Mouse (Mus musculus) CH12.LX (cell line): ENCODE results near the gene Grin2c. TPM values are rescaled to one million over a fixed set of nuclear protein-coding genes. Genes with fewer than 3 reads are reported as not detected.

Source experiments
- DNase-seq: peaks from one replicate; pipeline ENCODE4 v3.0.0-alpha.2; 2013; ENCODE audit errors: extremely low read depth
- H3K27ac ChIP-seq: 2 replicates; pipeline ENCODE4 v1.5.1; 2012; ENCODE audit warnings: low read depth, mild to moderate bottlenecking, control low read depth, moderate library complexity; ENCODE audit not compliant: insufficient read depth
- H3K27me3 ChIP-seq: replicated peaks from 2 replicates; pipeline ENCODE3; 2012; ENCODE audit warnings: inconsistent platforms
- H3K36me3 ChIP-seq, 2 experiments: replicated peaks in 1 of 2; 2 replicates each; pipeline versions ENCODE3 to v1.6.1; 2012; ENCODE audit warnings: inconsistent platforms in 1 of 2, low read length in 1 of 2, mild to moderate bottlenecking in 1 of 2, mixed read lengths in 1 of 2, moderate library complexity in 1 of 2; ENCODE audit not compliant: control insufficient read depth in 1 of 2, insufficient read depth in 1 of 2
- H3K4me1 ChIP-seq, 2 experiments: 2 replicates each; pipeline ENCODE4 v1.6.1; 2012; ENCODE audit warnings: inconsistent platforms in 1 of 2, moderate library complexity in 1 of 2; ENCODE audit not compliant: insufficient read depth in 2 of 2, control insufficient read depth in 1 of 2
- H3K4me2 ChIP-seq: 2 replicates; pipeline ENCODE4 v1.6.1; 2012; ENCODE audit warnings: low read depth, mild to moderate bottlenecking, control low read depth; ENCODE audit not compliant: poor library complexity, insufficient read depth, severe bottlenecking
- H3K4me3 ChIP-seq, 3 experiments: fragments of 150-350 bp in 1 of 3; sonication (generic) in 1 of 3; replicated peaks in 1 of 3; 2 replicates each; pipeline versions ENCODE3 to v1.5.1; 2011 to 2012; ENCODE audit warnings: low read depth in 2 of 3, low read length in 2 of 3, mild to moderate bottlenecking in 2 of 3, moderate library complexity in 2 of 3, control low read depth in 1 of 3, improper control_type of control experiment in 1 of 3, inconsistent platforms in 1 of 3, mixed read lengths in 1 of 3; ENCODE audit not compliant: poor library complexity in 1 of 3
- H3K79me2 ChIP-seq: replicated peaks from 2 replicates; pipeline ENCODE4 v1.6.1; 2012; ENCODE audit warnings: mild to moderate bottlenecking, moderate library complexity; ENCODE audit not compliant: control insufficient read depth, poor library complexity, insufficient read depth, severe bottlenecking; ENCODE audit errors: extremely low read depth
- H3K9ac ChIP-seq: 2 replicates; pipeline ENCODE4 v1.6.1; 2012; ENCODE audit warnings: low read depth, mild to moderate bottlenecking, control low read depth, moderate library complexity; ENCODE audit not compliant: insufficient read depth
- H3K9me3 ChIP-seq: replicated peaks from 2 replicates; pipeline ENCODE3; 2012; ENCODE audit warnings: low read length, inconsistent platforms, mixed read lengths
- CHD2 ChIP-seq: IDR thresholded peaks from 2 replicates; pipeline ENCODE4 v1.6.1; 2011; ENCODE audit warnings: low read length, improper control_type of control experiment
- CTCF ChIP-seq, 2 experiments: IDR thresholded peaks in 1 of 2; conservative IDR thresholded peaks in 1 of 2; 2 replicates each; pipeline ENCODE4 v1.5.1; 2011 to 2012; ENCODE audit warnings: low read depth in 2 of 2, low read length in 2 of 2, improper control_type of control experiment in 1 of 2, inconsistent platforms in 1 of 2, mild to moderate bottlenecking in 1 of 2, moderate library complexity in 1 of 2
- ELF1 ChIP-seq: IDR thresholded peaks from 2 replicates; pipeline ENCODE4 v1.6.1; 2014; ENCODE audit warnings: low read depth, mild to moderate bottlenecking, inconsistent platforms, low read length, improper control_type of control experiment
- EP300 ChIP-seq: IDR thresholded peaks from 2 replicates; pipeline ENCODE4 v1.6.1; 2011; ENCODE audit warnings: low read length, improper control_type of control experiment
- ETS1 ChIP-seq: conservative IDR thresholded peaks from 2 replicates; pipeline ENCODE4 v1.6.1; 2012; ENCODE audit warnings: low read depth, mild to moderate bottlenecking, inconsistent platforms, low read length, improper control_type of control experiment, moderate library complexity
- HCFC1 ChIP-seq: IDR thresholded peaks from 2 replicates; pipeline ENCODE4 v1.6.1; 2012; ENCODE audit warnings: low read depth, mild to moderate bottlenecking, inconsistent platforms, low read length, improper control_type of control experiment
- IRF4 ChIP-seq: IDR thresholded peaks from 2 replicates; pipeline ENCODE4 v1.6.1; 2014; ENCODE audit warnings: low read depth, mild to moderate bottlenecking, inconsistent platforms, low read length, improper control_type of control experiment
- MAFK ChIP-seq: IDR thresholded peaks from 2 replicates; pipeline ENCODE4 v1.6.1; 2011; ENCODE audit warnings: low read length, improper control_type of control experiment; ENCODE audit not compliant: insufficient replicate concordance
- MAZ ChIP-seq: IDR thresholded peaks from 2 replicates; pipeline ENCODE4 v1.6.1; 2012; ENCODE audit warnings: low read depth, mild to moderate bottlenecking, inconsistent platforms, low read length, improper control_type of control experiment, moderate library complexity
- MEF2A ChIP-seq: IDR thresholded peaks from 2 replicates; pipeline ENCODE4 v1.6.1; 2014; ENCODE audit warnings: low read depth, mild to moderate bottlenecking, inconsistent platforms, low read length, improper control_type of control experiment, borderline replicate concordance
- MXI1 ChIP-seq: IDR thresholded peaks from 2 replicates; pipeline ENCODE4 v1.6.1; 2011; ENCODE audit warnings: mild to moderate bottlenecking, low read depth, low read length, improper control_type of control experiment
- NELFE ChIP-seq: IDR thresholded peaks from 2 replicates; pipeline ENCODE4 v1.6.1; 2011; ENCODE audit warnings: low read depth, low read length, improper control_type of control experiment
- SIN3A ChIP-seq: IDR thresholded peaks from 2 replicates; pipeline ENCODE4 v1.6.1; 2012; ENCODE audit warnings: low read length, improper control_type of control experiment, inconsistent platforms
- UBTF ChIP-seq: IDR thresholded peaks from 2 replicates; pipeline ENCODE4 v1.6.1; 2012; ENCODE audit warnings: low read depth, mild to moderate bottlenecking, inconsistent platforms, low read length, improper control_type of control experiment, moderate library complexity
- USF2 ChIP-seq: conservative IDR thresholded peaks from 2 replicates; pipeline ENCODE4 v1.6.1; 2011; ENCODE audit warnings: low read depth, low read length, improper control_type of control experiment
- ZC3H11A ChIP-seq: IDR thresholded peaks from 2 replicates; pipeline ENCODE4 v1.6.1; 2012; ENCODE audit warnings: low read depth, mild to moderate bottlenecking, inconsistent platforms, low read length, improper control_type of control experiment
- dilution Hi-C: fragments of 300-500 bp; cut with MboI; formaldehyde crosslinking; loops from 2 replicates; pipeline ENCODE4 v1.14.3; 2020; ENCODE audit warnings: low sequenced_read_pairs; ENCODE audit not compliant: extremely low pct_unique_long_range_greater_than_20kb, extremely low pct_ligation_motif_present
- in situ Hi-C: fragments of 300-500 bp; cut with MboI; formaldehyde crosslinking; loops from 3 replicates; pipeline ENCODE4 v1.14.3; 2019; ENCODE audit warnings: low sequenced_read_pairs, low pct_ligation_motif_present, low pct_unique_long_range_greater_than_20kb, mixed read lengths
- polyA plus RNA-seq: library from polyadenylated mRNA; unstranded; fragments of >175 nt; gene quantifications from 2 replicates; pipeline ENCODE4 v1.2.1, GENCODE M21; 2012; ENCODE audit warnings: low read depth; ENCODE audit not compliant: insufficient read length
- total RNA-seq, 2 experiments: library from RNA; depleted of rRNA; stranded (reverse); fragments of 300-350 nt in 1 of 2; fragments of >200 nt in 1 of 2; gene quantifications; 2 replicates each; pipeline ENCODE4 v1.2.3; 2012 to 2014

The Grin2c gene
- total and polyA plus RNA-seq, 3 experiments, result 0.04 TPM; not detected in 2

GRCm38 (mm10) chr11:115227640-115228039 lies 39.4 kb downstream of the Grin2c start:
- dilution Hi-C loops (no loop called here), in situ Hi-C loops (no loop called here)
- Histone ChIP-seq H3K9ac (no peak overlapping the region), H3K79me2 (no peaks in the 10 kb centered on the region), H3K36me3 (peaks cover 7 to 47% of the 10 kb centered on the region in 2 experiments), H3K9me3 (no peaks in the 10 kb centered on the region), H3K4me3 (no peak overlapping the region), H3K4me2 (no peak overlapping the region), H3K4me1 (peaks cover 26 to 83% of the 10 kb centered on the region in 2 experiments), H3K27ac (no peak overlapping the region), H3K27me3 (no peaks in the 10 kb centered on the region)
- DNase-seq, result no peak
- TF ChIP-seq SIN3A, result no peak
- no peak for TF ChIP-seq NELFE
- TF ChIP-seq ETS1, result no peak
- no peak for TF ChIP-seq USF2
- no peak for TF ChIP-seq UBTF
- no peak for TF ChIP-seq ZC3H11A
- TF ChIP-seq HCFC1, result no peak
- TF ChIP-seq MAFK, result no peak
- no peak for TF ChIP-seq ELF1
- no peak for TF ChIP-seq MEF2A
- TF ChIP-seq MAZ, result no peak
- TF ChIP-seq CTCF (conservative IDR thresholded peaks at IDR 0.05 in 1 of 2, IDR thresholded peaks at IDR 0.05 in 1 of 2; ENCODE audit: low read depth in 2 of 2, low read length in 2 of 2), result no peak
- no peak for TF ChIP-seq EP300
- TF ChIP-seq MXI1, result no peak
- no peak for TF ChIP-seq CHD2
- TF ChIP-seq IRF4, result no peak

DNA sequence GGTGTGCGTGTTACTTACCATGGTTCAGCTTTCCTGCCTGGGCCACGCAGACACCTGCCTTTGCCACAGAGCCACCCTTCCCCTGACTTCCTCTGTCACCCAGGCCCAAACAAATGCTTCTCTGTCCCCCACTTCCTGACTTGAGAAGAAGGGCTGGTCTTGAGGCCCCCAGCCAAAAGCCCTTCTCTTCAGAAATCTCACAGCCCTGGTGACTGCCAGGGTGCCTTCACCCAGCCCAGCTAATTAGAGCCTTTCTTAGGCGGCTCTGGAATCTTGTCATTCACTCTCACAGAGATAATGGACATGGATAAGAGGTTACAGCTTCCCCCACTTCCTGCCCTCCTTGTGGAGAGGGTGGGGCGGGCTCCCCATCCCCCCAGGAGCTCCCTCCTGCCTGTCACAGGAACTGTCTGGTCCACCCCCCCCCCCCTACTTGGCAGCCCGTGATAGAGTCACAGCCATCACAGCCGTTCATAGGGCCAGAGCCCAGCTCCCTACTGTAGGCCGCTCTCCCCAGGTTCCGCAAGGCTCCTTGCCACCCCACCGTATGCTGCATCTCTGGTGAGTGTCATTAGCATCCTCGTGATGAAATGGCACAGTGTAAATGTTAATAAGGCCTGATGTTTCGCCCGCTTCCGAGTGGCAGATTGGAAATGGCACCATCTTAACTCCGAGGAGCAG lies 40.1 kb downstream of the Grin2c start:
- TF ChIP-seq MAZ, result no peak
- H3K9me3 ChIP-seq, result no peaks in the 10 kb centered on the region
- H3K27ac ChIP-seq, result no peak overlapping the region
- no peak overlapping the region for H3K4me2 ChIP-seq
- H3K9ac ChIP-seq, result no peak overlapping the region
- peaks cover 7 to 54% of the 10 kb centered on the region in 2 experiments for H3K36me3 ChIP-seq
- dilution Hi-C loops, result no loop called here
- H3K4me3 ChIP-seq, result no peak overlapping the region
- H3K4me1 ChIP-seq, result peaks cover 19 to 76% of the 10 kb centered on the region in 2 experiments
- H3K27me3 ChIP-seq, result no peaks in the 10 kb centered on the region
- in situ Hi-C loops, result no loop called here
- no peak for DNase-seq
- H3K79me2 ChIP-seq, result no peaks in the 10 kb centered on the region
